Mouse (Mus musculus) lung, postnatal 36 days (tissue): ENCODE measurements around the gene Spata2.
A peak's percentile ranks its signal among the peaks of the same experiment; 100 is the strongest.

Source experiments
- DNase-seq: peaks from one replicate; pipeline ENCODE4 v3.0.0; 2022; ENCODE audit warnings: mixed read lengths

Spata2 gene

GRCm38 (mm10) chr2:167508569-167508968, 15.9 kb upstream of the Spata2 start:
- no peak for DNase-seq

GRCm38 (mm10) chr2:167507719-167508385, 15.2 kb upstream of the Spata2 start:
- DNase-seq: peak; percentile 38

DNA sequence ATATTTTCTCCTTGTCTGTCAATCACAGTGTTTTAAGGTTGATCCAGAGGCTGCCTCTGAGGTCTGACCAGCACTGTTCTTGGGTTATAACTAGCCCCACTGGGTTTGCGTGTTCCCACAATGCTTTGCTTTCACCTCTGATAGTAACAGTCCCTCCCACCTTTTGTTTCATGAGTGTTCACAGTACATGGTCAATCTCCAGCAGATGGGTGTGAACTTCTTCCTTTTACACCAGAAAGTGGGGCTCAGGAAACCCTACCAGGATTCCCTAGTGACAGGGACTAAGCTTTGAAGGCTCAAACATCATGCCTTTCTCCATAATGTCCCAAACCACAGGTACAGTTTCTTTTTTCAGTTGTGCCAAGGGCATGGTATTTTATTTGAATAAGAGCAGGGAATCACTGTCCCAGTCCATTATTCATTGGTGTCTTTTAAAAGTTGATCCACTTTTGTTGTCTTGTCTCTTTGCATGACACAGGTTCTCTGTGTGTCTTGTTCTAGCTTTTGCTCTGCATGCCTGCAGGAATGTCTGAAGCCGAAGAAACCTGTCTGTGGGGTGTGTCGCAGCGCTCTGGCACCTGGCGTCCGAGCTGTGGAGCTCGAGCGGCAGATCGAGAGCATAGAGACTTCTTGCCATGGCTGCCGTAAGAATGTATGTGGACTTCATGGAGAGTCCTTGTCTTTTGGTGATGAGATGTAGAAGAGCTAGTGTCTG, 14.0 kb upstream of the Spata2 start:
- no peak for DNase-seq

DNA sequence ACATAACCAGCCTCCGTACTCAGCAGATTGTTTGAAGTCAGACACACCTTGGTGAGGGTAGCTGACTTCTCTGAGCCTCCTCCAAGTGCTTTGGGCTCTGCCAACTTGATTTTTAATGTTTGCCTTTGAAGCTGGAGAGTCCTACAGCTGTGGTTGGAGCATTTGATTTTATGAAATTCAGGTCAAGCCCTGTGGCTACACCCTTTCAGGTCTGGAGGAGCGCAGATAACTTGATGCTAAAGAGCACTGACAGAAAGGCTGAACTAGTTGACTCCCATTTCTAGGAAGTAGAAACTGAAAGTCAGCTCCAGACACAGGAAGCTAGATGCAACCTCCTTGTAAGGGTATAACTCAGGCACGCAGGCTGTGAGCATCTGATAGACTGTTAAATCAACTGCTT, 12.4 kb upstream of the Spata2 start:
- DNase-seq: peak; percentile 81

- peak; percentile 80 for DNase-seq
Measured at GRCm38 (mm10) chr2:167503896-167504349, 11.2 kb upstream of the Spata2 start.

GRCm38 (mm10) chr2:167503253-167503895, 10.7 kb upstream of the Spata2 start:
- DNase-seq: peak; percentile 89

DNA sequence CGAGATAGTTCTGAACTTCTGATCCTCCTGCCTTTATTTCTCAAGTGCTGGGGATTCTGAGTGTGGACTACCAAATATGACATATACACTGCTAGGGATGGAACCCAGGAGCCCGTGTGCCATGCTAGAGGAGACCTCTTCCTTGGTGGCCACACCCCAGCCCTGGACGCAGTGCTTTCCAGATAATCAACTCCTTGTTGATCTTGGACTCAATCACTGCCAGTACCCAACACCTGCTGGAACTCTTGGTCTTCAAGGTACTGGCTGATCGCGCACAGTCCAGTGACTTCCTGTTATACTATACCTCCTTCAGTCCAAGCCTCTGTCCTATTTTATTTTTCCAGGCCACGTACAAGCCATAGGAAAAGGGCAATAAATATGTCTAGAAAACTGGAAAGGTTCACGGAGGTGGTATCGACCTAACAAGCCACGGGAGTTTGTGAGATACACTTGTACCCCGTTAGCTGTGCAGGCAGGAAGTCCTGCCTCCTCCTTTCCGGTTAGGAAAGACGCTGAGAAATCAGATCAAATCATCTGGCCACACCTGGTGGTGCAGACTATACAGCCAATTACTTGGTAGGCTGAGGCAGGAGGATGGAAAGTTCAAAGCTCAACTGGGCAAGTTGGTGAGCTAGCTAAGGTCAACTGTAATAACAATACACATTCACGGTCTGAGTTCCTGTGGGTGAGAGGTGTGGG, 10.0 kb upstream of the Spata2 start:
- DNase-seq: no peak

DNA sequence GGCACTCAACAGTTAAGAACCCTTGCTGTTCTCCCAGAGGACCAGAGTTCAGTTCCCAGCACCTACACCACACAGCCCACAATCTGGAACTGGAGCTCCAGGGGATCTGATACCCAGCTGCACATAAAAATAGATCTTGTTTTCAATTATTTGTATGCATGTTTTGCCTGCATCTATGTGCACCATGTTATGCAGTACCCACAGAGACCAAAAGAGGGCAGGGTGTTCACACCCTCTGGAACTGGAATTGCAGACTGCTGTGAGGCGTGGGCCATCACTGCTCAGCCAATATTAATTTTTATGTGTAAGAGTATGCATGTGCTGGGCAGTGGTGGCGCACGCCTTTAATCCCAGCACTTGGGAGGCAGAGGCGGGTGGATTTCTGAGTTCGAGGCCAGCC, 4.6 kb upstream of the Spata2 start:
- DNase-seq: peak; percentile 85

DNA sequence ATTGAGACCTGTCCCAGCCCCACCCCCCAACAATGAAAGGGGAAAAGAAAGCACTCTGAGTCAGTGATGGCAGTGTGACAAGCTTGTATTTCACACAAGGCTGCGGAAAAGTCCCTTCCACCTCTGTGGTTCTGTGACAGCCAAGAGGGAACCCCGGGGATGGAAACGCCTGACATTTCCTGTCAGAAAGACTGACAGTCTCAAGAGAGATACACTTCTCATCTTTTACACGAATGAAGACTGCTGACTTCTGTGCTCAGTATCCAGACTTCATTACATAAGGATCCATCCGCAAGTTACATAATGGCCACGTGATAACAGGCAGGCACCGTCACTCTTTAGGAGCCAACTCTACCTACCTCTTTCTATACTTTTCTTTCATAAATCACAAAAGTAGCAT, 3.8 kb upstream of the Spata2 start:
- DNase-seq: no peak

DNA sequence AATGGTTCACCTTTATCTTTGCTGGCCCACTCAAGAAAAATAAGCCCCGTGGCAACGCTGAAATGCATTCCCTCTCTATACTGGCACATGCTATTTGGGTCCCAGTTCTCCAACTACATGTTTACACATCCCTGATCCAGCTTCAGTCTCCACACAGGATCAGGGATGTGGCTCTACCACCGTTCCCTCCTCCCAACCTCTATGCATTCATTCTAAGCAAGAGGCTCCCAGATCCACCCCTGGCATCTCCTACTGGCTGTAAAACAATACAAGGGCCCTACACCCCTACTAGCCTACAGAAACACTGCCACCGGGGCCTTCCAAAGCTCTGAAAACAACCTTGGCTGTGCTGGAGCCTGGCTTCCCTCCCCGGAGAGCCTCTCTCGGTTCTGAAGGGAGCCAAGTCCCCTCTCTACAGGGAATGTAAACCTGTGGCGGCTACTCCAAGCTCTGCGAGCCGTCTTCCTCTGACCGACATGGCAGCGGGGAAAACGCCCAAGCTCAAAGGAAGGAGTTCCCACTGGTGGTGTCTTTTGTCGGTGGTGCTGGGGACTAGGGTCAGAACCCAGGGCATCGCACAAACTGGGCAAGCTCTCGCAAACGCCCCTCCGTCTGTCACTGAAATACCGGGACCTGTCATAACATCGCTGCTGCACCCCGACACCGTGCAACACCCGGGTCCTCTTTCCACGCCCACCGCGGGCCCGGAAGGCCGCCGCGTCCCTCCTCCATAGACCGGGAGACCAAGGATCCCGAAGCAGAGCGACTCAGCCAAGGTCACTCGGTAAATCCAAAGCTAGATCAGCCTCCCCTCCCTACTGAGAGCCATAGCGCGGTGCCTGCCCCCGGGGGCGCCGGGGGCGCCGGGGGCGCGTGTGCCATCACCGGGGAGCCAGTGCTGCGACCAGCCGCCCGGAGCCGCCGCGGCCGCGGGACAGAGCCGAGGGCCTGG, 654 bp downstream of the Spata2 start, which contains the start of gene Rnf114:
Gene Rnf114, plus strand, starts transcription at position 889 of the 952 bp plus-strand sequence.
- DNase-seq: peak; percentile 39

- no peak for DNase-seq
Measured at GRCm38 (mm10) chr2:167490813-167491525, 1.7 kb downstream of the Spata2 start.

DNA sequence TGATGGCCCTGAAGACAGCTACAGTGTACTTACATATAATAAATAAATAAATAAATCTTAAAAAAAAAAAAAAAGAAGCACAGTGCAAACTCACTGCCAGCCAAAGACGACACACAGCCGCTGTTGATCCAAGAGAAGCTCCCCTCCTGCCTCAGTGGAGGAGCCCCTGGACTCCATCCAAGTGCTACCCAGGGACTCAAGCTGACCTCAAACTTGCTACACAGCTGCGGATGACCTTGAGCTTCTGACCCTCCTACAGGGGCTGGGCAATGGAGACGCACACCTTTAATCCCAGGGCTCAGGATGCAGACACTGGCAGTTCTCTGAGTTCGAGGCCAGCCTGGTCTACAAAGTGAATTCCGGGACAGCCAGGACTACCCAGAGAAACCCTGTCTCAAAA, 4.7 kb downstream of the Spata2 start:
- no peak for DNase-seq

- DNase-seq: no peak
Measured at GRCm38 (mm10) chr2:167487551-167487950, 5.1 kb downstream of the Spata2 start.

GRCm38 (mm10) chr2:167486573-167486972, 6.1 kb downstream of the Spata2 start:
- DNase-seq: no peak

- DNase-seq: peak; percentile 59
Measured at GRCm38 (mm10) chr2:167485501-167486377, 6.9 kb downstream of the Spata2 start.

GRCm38 (mm10) chr2:167484932-167485331, 7.8 kb downstream of the Spata2 start:
- no peak for DNase-seq

DNA sequence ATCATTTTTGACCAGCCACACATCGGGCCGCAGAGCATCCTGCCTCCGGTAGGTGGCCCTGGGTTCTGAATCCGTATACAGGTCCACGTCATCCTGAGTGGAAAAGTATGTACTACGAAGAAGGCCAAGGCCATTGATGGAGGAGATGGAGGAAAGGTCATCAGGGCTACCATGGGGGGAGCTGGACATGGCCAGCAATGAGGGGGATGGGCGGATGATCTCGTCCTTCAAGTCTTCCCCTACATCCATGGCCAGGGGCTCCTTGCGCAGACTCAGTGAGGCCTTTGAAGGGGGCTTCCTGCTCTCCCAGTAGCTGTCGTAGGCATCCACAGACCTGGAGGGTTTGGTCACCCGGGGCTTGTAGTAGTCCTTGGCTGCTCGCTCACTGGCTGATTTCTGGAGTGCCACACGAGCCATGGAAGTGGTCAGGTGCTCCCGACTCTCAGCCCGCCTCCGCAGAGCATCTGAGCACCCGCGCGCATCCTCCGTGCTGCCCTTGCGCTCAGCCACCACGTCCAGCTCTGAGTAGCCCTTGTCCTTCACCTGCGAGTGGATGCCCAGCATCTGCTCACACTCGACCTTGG, 8.8 kb downstream of the Spata2 start:
- DNase-seq: no peak

GRCm38 (mm10) chr2:167483081-167483826, 9.4 kb downstream of the Spata2 start:
- no peak for DNase-seq

DNA sequence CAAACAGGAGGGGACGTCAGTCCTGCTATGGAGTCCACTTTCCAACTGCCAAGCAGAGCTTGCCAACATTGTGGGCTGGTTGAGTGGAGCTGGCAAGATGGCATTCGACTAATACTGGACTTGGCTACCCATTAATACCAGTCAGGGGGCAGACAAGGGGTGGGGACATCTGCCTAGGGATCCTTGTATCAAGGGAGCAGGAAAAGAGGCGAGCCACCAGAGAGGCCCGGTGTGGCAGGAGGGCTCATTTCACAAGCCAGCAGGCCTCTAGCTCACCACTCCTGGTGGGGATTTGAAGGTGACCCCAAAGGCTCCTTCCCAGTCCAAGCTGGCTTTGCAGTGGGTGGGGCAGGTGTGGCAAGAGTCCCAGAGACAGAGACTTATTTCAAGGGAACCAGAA, 10.0 kb downstream of the Spata2 start:
- no peak for DNase-seq
